Mouse (Mus musculus): Measurements from ENCODE around the gene D630003M21Rik.

The D630003M21Rik gene

DNA sequence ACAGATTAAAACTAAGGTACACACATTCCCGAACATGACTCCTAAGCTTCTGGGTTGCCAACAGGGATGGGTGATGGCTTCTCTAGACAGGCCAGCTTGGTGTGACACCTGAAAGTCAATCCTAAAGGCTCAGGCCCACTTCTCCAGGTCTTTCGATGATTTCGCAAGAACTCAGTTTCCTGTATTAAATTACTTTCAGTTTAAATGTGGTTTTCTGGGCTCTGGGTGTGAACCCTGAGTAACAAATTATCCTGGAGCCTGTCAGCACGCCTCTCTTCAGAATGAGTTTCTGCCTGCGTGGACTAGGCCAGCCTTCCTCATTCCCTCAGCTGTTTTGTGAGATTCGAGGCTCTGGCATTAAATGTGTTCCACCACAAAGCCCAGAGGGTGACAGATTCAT is 66.0 kb downstream of the D630003M21Rik start:
- no peak for DNase-seq

GRCm38 (mm10) chr2:158161761-158162160 is 67.3 kb downstream of the D630003M21Rik start:
- no peak for DNase-seq

DNA sequence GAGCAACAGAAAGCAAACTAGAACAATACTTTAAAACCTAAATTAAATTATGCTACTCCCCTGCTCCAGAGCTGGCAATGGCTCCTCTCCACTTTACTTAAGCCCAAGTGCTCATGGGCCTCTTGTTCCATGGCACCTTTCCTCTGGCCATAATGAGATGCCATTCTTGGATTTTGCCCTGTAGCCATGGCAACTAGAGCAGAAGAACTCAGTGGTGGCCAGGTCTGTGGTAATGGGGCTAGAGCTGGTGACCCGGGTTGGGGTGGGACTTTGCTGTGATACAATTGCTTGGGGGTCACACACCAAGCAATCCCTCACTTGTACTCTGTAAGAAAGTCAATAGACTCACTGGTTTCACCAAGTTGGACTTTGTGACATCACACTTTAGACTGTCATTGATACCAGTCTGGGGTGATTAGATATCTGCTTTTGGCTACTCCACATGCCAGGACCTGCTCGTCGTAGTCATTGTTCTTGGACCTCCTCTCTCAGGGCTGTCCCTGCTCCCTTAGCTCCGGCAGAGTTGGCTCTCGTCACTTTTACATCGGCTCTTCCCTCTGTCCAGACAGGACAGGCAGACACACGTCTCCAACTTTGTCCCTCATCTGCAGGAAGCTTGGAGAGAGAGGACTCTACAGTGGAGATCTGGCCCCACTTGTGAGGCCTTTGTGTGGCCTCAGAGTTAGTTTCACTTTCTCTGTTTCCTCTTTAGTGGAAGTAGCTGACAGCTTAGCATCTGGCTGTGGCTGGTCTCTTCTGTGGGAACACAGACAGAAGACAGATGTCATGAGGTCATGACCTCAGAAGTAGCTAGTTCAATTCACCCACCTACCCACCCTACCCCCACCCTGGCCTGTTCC is 69.4 kb downstream of the D630003M21Rik start:
- peak; percentile 30 for DNase-seq

- no peak for DNase-seq
Observed at GRCm38 (mm10) chr2:158157654-158158053, 71.4 kb downstream of the D630003M21Rik start.

DNA sequence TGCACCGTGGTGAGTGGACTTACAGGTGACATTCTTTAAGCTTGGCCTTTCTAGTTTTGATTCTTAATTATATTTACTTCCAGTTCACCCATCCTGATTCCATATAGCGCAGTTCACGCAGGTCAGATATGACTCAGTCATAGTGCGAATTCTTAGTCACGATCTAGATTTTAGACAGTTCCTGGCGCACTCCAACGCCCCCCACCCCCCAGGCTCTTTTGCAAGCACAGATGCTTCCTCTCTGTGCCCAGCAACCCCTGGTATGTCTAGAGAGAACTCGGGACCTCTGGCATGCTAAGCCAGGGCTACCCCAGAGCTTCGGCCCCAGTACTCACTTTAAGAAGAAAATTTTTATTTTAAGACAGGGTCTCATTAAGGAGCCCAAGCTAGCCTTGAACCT is 72.5 kb downstream of the D630003M21Rik start:
- no peak for DNase-seq

DNA sequence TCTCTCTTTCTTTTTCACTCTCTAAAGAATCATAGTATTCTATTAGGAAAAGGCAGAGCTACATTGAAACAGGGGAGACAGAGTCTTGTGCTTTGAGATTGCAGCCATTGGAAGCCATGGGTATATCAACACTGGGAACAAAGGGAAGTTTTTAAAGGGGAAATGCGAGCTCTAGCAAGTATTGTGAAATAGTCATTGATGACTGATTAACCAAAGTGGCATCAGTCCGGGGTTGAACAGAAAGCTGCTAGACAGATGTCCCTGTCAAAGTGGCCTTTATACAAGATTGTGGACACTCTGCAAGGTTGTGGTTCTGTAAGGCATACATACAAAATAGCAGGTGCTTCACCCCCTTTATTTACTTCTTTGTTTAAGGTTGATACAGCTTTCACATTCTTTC is 73.4 kb downstream of the D630003M21Rik start:
- DNase-seq, result no peak

- no peak for DNase-seq
Observed at GRCm38 (mm10) chr2:158155101-158155500, 73.9 kb downstream of the D630003M21Rik start.

- no peak for DNase-seq
Observed at GRCm38 (mm10) chr2:158154641-158155040, 74.4 kb downstream of the D630003M21Rik start.

DNA sequence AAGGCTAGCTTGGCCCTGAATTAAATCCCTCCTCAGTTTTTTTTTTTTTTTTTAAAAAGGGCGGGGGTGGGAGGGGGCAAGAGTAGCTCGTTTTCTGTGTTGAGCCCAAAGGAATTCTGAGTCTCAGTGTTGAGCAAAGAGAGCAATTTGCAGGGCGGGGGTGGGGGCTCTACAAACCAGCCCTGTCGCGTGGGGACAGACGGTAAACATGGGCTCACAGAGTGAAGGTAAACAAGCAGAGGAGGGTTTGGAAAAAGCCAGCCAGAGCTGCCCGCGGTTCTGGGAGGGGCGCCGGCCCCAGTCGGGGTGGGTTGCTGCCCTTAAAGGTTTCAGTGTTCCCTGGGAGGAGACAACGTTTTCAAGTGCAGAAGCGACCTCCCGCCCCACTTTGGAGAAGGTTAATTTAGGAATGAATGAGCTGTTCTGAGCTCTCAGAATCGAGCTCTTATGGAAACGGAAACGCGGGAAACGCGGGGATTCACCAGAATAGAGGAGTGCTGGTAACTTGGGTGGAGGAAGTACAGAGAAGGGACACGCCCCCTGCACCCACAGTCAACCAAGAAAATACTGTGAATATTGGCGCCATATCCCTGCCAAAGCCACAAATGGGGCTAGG is 75.2 kb downstream of the D630003M21Rik start:
- DNase-seq, result peak; percentile 43

DNA sequence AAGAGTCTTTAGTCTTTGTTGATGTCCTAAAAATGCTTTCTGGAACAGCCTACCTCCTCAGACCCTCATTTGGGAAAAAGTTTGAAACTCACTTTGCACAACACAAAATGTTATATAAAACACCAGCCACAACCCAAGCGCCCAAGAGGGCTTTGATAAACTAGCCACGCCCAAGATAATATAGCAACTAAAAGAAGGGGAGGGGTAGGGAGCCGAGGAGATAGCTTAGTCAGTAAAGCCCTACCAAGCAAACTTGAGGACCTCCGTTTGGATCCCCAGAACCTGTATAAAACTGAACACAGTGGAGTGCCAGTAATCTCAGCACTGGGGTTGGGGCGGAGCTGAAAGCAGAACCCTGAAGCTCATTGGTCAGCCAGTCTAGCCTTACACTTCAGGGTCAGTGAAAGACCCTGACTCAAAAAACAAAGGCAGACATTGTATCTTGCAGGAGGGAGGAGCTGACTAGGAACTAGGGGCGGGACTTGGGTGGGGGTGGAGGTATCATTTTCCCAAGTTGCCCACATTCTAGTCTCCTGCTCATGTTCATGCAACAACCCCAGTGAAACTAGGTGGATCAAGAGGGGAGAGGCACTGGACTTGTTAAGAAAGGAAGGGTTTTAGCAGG is 76.2 kb downstream of the D630003M21Rik start:
- no peak for DNase-seq

GRCm38 (mm10) chr2:158151077-158151476 is 77.9 kb downstream of the D630003M21Rik start:
- peak; percentile 39 for DNase-seq

- no peak for DNase-seq
Observed at GRCm38 (mm10) chr2:158146971-158147370, 82.1 kb downstream of the D630003M21Rik start.

DNA sequence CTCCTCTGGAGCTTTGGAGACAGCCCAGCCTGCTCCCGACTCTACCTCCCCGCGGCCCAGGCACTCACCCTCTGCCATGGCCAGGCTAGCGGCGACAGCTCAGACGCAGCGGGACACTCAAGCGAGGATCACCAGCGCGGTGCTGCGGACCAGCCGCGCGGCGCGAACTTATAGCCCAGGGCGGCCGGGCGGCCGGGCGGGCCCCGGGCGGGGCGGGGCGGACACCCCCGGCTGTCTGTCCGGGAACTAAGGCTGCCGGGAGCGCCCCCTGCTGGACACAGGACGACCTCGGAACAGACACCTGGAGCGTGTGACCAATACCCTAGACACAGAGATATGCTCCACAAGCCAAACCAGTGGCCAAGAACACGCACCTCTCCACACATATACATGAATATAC is 82.8 kb downstream of the D630003M21Rik start, which contains the start of gene Tgm2:
Gene Tgm2 (minus strand): TSS at position 214 of the 400 bp plus-strand sequence.
- DNase-seq, result peak; percentile 93

DNA sequence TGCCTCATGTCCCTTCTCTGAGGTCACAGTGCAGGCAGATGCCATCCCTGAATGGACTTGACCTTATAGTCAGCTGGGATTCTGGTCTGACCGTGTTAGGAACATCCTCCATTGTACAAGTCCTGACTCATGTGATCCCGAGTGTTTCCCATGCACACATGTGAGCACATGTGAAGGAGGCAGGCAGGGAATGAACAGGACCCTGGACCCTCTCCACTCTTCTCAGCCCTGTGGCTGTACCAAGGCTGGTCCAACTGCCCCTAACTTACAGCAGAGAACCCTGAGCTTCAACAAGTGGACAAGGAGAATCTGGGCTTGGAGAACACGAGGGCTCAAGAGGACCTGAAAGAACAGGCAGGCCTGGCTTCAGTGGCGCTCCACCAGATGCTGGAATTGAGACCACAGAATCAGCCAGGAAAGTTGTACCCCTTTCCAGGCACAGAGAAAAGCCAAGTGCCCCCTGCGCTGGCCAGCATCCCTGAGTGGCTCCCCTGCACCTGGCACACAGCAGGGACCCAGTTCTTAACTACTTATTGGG is 83.4 kb downstream of the D630003M21Rik start:
- no peak for DNase-seq

- DNase-seq, result no peak
Observed at GRCm38 (mm10) chr2:158144750-158145527, 84.1 kb downstream of the D630003M21Rik start.

DNA sequence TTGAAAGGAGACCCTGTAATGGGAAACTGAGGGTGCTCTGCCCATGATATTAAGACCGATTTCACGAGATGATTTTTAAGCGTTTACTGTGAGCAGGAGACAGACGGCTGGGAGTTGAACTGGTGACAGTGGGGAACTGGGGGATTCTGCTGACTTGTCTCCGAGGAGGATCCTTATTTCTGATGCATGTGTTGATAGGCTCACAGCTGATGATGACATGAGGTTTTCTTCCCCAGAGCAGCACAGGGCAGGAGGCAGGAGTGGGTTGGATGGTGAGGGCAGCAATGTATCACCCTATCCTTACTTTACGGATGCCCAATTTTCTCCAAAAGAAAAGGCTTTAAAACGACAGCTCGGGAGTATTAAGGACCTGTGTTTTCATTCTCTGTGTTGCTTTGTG is 84.8 kb downstream of the D630003M21Rik start:
- no peak for DNase-seq

DNA sequence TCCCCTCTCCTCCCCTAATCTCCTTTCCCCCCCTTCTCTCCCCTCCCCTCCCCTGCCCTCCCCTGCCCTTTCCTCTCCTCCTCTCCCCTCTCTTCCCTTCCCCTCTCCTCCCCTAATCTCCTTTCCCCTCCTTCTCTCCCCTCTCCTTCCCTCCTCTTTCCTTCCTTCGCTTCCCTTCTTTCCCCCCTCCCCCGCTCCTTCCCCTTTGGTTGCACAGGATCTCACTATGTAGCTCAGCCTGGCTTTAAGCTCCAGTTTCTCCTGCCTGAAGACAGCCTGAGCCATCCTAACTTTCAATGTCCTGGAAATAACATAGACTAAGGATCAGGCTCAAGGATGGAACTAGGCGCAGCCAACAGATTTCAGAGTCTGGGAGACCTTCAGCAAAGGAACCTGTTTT is 85.2 kb downstream of the D630003M21Rik start:
- no peak for DNase-seq

GRCm38 (mm10) chr2:158142981-158143380 is 86.0 kb downstream of the D630003M21Rik start:
- no peak for DNase-seq

DNA sequence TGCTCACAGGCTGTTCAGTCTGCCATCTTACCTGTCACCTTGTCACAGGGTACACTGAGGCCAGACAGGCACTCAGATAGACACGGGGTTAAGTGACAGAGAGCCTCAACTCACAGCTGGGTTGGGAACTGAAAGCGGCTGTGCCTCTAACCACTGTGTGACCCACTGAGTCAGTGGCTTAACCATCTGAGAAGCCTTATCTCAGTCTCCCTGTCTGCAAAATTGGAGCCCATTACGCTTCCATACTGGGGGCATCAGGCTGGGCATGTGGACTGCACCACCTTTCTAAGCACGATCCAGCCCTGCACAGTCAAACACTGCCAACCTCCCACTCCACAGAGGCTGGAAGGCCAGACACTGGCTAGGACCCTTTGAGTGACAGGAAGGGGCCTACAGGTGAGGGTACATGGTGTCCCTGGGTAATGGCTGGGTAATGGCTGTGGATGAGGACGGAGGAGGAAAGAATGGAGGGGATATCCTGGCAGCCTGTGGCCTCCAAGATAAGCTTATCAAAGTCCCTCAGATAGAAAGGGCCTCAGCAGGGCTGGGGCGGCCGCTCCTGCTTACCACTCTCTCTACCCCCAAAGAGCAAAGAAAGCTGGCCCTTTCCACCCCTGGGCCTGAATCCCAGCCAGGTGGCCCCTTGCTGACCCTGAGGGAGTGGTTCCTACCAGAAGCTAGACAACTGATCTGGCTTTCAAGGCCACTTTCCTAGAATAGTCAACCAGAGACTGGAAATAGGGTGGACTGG is 87.2 kb downstream of the D630003M21Rik start:
- DNase-seq, result no peak

- no peak for DNase-seq
Observed at GRCm38 (mm10) chr2:158141271-158141670, 87.8 kb downstream of the D630003M21Rik start.

DNA sequence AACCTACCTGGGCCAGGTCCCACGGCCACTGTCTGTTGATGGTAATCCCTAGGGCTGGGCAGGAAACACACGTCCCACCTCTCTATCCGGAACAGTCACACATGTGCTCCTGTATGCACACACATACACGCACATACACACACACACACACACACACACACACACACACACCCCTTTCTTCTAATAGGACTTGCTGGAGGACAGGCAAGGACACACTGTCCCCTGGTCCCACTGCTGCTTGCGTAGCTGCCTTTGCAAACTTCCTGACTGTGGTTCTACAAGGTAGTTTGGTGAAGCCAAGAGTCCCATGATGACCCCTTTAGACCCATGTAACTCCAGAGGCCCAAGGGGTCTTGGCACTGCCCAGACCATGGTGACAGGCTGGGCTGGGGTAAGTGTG is 88.4 kb downstream of the D630003M21Rik start:
- no peak for DNase-seq

DNA sequence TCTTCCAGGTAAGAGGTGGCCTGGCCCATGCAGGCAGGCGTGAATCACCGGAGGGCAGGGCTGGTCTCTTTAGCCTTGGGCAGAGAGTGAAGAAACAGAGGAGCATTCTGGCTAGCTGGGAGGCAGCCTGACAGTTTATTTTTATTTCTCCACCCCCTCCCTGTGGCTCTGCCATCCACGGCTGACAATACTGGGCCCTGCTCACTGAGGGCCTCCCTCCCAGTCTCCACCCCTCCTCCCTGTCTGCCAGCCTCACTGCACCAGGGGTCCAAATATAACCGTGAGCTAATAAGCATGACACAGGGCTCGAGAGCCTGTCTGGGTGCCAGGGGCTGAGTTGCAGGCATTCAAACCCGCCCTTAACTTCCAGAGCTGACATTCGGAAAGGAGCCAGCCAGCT is 89.4 kb downstream of the D630003M21Rik start:
- DNase-seq, result no peak

All from thymus, postnatal 4 days (tissue).